Mouse (Mus musculus) liver, embryonic 18 days (tissue): Measurements from ENCODE around the gene Shf. TPM values are rescaled to one million over a fixed set of nuclear protein-coding genes. Genes with fewer than 3 reads are reported as not detected.

Experiments
- polyA plus RNA-seq: library from polyadenylated mRNA; depleted of rRNA; stranded (reverse); fragments of >200 nt; gene quantifications from 2 replicates; pipeline ENCODE4 v1.2.3, GENCODE M21; 2012; rRNA removed

Gene Shf
- polyA plus RNA-seq = 6.4 and 7.1 TPM in 2 replicates

DNA sequence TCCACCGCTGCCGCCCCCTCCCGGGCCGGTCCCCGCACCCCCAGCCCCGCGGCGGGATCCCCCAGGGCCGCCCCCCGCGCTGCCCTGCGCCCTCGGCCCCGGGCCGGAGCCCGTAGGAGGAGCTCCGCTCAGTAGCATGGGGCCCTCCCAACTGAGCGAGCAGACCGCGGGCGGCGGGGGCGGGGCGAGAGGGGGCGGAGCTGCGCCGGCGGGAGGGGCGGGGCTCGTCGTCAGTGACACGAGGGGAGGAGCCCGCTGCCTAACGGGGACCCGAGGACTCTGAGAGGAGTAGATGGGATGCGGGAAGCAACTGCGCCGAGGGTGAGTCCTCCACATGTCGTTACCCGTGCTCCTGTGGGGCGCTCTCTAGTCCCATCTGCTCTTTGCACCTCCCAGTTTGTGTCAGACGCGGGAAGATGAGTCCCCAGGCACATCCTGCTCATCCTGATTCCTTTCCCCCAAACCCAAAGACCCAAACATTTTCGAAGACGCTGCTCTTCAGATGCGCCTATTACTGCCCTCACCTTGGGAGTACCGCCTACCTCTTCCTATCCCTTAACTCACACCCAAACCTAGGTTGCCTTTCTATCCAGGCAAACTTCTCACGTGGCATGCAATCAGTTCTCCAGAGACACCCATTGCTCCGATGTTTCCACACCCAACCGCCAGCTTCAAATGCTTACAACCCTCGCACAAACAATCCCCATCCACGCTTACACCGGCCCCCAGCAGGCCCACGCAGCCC, at the start of gene Shf:
Shf (minus strand) TSS at position 168 of the 745 bp plus-strand sequence.

DNA sequence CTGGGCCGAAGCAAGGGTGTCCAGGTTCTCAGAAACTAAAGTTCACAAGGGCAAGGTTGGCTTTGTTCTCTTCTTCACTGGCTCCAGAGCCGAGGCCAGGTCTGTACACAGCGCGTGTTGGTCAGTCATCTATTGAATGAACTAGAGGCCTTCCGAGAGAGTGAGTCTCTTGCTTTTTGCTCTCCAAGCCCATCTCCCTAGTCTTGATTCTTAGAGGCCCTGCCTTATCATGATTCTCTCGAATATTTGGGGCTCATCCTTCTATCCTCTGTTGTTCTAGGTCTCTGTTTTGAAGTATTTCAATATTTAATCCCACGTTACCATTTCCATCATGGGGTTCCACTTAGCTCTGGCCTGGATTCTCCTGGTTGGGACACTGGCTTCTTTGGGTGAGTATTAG, 53.6 kb downstream of the Shf start, which contains the start of gene Duox1:
Duox1 (plus strand) TSS at position 301 of the 400 bp plus-strand sequence.

DNA sequence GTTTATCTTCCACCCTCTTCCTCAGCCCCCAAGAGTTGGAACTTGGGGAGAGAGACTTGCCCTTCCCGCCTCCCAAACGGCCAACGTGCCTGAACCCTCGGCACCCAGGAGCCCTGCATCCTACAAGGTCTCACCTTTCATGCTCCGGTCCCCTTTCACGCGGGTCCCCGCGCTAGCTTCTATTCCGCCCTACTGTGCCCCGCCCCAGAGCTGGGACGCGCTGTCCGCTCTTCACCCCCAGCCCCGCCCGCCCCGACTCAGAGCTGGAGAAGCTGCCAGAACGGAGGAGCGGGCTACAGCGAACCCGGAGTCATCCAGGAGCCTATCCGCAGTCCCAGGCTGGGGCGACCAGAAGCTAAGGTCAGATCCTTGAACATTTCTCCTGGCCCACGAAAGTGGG, 55.4 kb downstream of the Shf start, which contains the start of gene Duoxa1:
Duoxa1 (minus strand) TSS at position 195 of the 400 bp plus-strand sequence.

Other genes starting within 250 kb of the Shf start
- 473 and 557 TPM in 2 replicates for gene B2m, start 221.5 kb downstream of the Shf start, polyA plus RNA-seq
- 0.05 and 0.07 TPM in 2 replicates for gene Trim69, start 208.5 kb downstream of the Shf start, polyA plus RNA-seq
- gene Patl2, start 183.0 kb downstream of the Shf start, polyA plus RNA-seq = 0.13 and 0.18 TPM in 2 replicates
- gene Terb2, start 182.9 kb downstream of the Shf start, polyA plus RNA-seq = not detected in 2 replicates
- gene Sord, start 134.4 kb downstream of the Shf start, polyA plus RNA-seq = 131 and 161 TPM in 2 replicates
- gene Duox2, start 70.7 kb downstream of the Shf start, polyA plus RNA-seq = 0.01 and 0.02 TPM in 2 replicates
- gene Duoxa2, start 70.3 kb downstream of the Shf start, polyA plus RNA-seq = not detected in 2 replicates
- 0.03 TPM in 1 of 2 replicates, not detected in the other for gene Duoxa1, start 55.4 kb downstream of the Shf start, polyA plus RNA-seq
- not detected in 2 replicates for gene Duox1, start 53.5 kb downstream of the Shf start, polyA plus RNA-seq
- 1.8 and 2.2 TPM in 2 replicates for gene Slc28a2, start 57.3 kb upstream of the Shf start, polyA plus RNA-seq
- 0.01 and 0.03 TPM in 2 replicates for gene Gm14085, start 115.8 kb upstream of the Shf start, polyA plus RNA-seq
- gene Gatm, start 242.1 kb upstream of the Shf start, polyA plus RNA-seq = 16.0 and 18.6 TPM in 2 replicates